Mouse (Mus musculus) skeletal muscle tissue, adult 2 months (tissue): ENCODE results near the gene Gm17409.

Source experiments
- DNase-seq: peaks from one replicate; pipeline ENCODE4 v3.0.0-alpha.2; 2012; ENCODE audit warnings: low read depth, low spot score

The Gm17409 gene

GRCm38 (mm10) chr2:58484284-58484965 lies 14.5 kb downstream of the Gm17409 start:
- no peak for DNase-seq

DNA sequence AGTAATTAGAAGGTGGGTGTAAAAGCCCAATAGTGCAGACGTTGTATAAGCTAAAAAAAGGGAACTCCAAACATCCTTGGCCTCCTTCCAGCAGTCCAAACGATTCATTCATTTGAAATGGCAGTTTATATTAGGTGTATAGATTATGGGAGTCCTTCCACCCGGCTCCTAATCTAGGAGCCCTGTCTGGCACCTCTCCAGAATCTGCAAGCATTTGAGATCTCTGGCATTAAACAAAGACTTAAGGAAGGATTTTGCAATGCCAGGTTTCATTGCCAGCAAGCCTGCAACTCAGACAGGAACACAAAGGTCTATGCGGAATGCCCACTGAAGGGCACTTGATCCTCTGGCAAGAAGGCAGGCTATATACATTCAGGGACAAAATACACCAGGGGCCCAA lies 15.2 kb downstream of the Gm17409 start:
- no peak for DNase-seq

DNA sequence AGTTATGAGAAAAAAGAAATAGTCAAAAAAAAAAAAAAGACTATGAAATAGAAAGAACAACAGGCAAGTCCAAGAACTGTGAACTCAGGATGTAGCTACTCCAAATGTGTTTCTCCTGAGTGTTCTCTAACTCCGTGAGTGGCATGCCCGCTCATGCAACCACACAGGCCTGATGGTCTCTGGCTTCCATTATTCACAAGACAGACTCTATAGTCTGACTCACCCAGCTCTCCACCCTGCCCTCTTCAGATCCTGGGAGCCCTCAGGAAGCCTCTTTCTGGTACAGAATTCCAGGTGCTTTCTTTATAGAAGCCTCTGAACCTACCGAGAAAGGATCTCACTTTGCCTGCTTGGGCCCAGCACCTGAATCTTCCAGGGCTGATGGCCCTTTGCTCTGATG lies 15.8 kb downstream of the Gm17409 start:
- no peak for DNase-seq

GRCm38 (mm10) chr2:58486441-58487278 lies 16.7 kb downstream of the Gm17409 start:
- DNase-seq, result no peak

DNA sequence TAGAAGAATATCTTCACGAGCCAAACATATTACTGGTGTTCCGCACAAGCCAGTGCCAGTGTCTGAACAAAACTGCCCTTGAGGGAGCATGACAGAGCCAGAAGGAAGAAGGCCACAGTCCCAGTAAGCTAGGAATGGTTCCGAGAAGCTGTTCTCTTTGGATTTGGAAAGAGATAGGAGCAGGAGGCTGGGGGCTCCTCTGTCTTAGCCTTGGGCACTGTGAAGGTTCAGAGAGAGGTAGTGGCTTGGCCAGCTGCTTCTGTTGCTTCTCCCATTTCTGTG lies 17.3 kb downstream of the Gm17409 start:
- no peak for DNase-seq

DNA sequence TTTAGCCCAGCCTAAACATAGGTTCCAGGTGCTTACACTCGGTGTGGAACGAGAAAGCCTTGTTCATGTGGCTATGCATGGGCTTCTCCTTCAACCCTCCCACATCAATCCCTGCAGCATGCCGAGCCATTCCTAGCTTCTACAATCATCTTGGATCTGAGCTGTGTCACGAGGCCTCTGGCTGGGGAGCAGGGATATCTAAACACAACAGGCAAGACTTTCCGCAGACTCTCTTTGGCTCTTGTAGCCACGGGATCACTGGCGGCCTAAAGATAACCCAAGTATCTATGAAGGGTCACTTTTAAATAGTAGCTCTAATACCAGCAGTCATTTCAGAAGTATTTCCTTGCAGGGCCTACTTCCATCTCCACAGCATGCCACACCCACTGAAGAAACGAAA lies 18.5 kb downstream of the Gm17409 start:
- DNase-seq, result peak; percentile 47

- peak; percentile 93 for DNase-seq
Measured at GRCm38 (mm10) chr2:58489275-58489674, 19.4 kb downstream of the Gm17409 start.

- DNase-seq, result no peak
Measured at GRCm38 (mm10) chr2:58493685-58494635, 24.0 kb downstream of the Gm17409 start.

GRCm38 (mm10) chr2:58495271-58495670 lies 25.4 kb downstream of the Gm17409 start:
- DNase-seq, result peak; percentile 48

DNA sequence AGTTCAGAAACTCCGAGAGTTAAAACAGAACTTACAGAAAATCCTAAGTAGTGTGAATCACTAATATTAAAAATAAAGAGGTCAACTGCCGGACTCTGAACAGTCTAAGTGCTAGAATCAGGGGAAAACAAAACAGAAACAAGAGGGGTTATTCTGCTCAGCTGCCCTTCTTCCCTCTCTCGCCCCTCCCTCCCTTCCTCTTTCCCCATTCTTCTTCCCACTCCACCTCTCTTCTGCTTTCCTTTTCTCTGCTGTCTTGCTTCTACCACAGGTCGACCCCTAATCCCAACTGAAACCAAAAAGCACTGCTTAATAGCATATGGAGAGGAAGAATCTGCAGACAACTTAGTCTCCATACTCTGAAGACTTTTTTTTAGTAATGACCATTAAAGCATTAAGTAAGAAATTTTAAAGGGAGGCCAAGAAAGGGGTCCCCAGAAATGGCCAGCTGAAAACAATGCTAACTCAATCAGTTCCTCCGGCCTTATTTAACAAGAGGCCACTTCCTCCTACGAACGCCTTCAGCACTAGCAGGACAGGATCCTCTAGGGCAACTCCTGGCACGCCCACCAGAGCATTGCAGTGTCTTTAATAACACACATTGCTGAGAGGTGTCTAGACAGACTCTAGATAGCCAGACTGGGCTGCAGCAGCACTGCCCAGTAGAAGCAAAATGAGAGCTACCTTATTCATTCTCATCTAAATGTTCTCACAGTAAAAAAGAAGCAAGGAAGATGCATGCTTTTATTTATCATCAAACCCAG lies 26.9 kb downstream of the Gm17409 start:
- DNase-seq, result no peak

GRCm38 (mm10) chr2:58505306-58506090 lies 35.6 kb downstream of the Gm17409 start:
- DNase-seq, result no peak

GRCm38 (mm10) chr2:58510192-58510591 lies 40.3 kb downstream of the Gm17409 start:
- no peak for DNase-seq

- DNase-seq, result no peak
Measured at GRCm38 (mm10) chr2:58513212-58513611, 43.3 kb downstream of the Gm17409 start.

GRCm38 (mm10) chr2:58514489-58514888 lies 44.6 kb downstream of the Gm17409 start:
- DNase-seq, result no peak

DNA sequence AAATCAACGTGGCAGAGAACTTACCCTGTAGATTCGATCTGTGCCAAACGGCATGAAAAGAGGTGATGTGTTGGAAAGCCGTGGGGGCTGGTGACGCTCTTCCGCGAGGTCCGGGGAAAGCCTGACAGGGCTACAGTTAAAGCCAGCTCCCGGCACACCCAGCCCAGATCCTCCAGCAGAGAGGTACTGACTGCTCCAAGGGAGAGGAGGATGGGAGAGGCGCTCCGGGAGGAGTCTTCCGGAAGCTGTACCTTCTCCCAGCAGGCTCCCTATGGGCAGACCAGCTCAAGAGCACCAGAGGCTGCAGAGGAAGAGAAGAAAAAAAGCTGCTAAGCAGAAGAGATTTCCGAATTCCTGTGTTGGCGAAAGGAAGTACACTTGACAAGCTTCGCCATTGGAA lies 46.1 kb downstream of the Gm17409 start:
- no peak for DNase-seq

- no peak for DNase-seq
Measured at GRCm38 (mm10) chr2:58516920-58517319, 47.0 kb downstream of the Gm17409 start.

GRCm38 (mm10) chr2:58518517-58518916 lies 48.6 kb downstream of the Gm17409 start:
- DNase-seq, result no peak
